Mouse (Mus musculus): ENCODE data around the gene Phc3. TPM values are rescaled to one million over a fixed set of nuclear protein-coding genes. Genes with fewer than 3 reads are reported as not detected.

The Phc3 gene
- polyA plus RNA-seq, 1 experiment from 2014 or later: 13.5 TPM

DNA sequence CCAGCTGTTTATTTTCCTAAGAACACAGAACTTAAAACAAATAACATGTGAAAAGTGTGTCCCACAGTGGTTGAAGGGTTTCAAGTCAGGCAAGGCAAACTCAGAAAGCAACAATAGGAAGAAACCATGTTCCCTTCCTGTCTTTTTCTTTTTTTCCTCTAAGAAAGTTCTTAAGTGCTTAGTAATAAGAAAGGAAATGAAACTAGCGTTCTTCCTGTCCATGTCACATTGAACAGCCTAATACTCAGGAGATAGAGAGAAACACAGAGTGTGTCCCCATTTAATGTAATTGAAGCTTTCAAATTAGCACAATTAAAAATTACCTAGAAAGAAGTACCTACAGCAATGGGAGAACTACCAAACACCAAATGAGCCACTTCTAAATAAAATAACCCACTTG lies 64.6 kb downstream of the Phc3 start:
- ATAC-seq (ENCODE audit: low read depth): no peak
- no peaks in the 10 kb centered on the region for H3K4me1 ChIP-seq (ENCODE audit: control insufficient read depth, insufficient read depth, low read length)
- WGBS: 88% methylated on average over 1 of the region's 1 CpGs
- no peak overlapping the region for H3K4me3 ChIP-seq (ENCODE audit: low read depth, low read length)
- no peak overlapping the region for H3K9ac ChIP-seq (replicated peaks; ENCODE audit: low read depth, low read length)
- H3K27me3 ChIP-seq (ENCODE audit: control insufficient read depth, insufficient read depth, low read length): no peaks in the 10 kb centered on the region
- peaks cover 27% of the 10 kb centered on the region; the same call in 1 of the 2 replicates for H3K36me3 ChIP-seq (ENCODE audit: control insufficient read depth, insufficient read depth, low read length)
- H3K27ac ChIP-seq (ENCODE audit: low read depth, low read length): no peak overlapping the region
- H3K4me2 ChIP-seq (ENCODE audit: low read depth, low read length): no peak overlapping the region
- no peaks in the 10 kb centered on the region for H3K9me3 ChIP-seq (ENCODE audit: control insufficient read depth, low read length)

DNA sequence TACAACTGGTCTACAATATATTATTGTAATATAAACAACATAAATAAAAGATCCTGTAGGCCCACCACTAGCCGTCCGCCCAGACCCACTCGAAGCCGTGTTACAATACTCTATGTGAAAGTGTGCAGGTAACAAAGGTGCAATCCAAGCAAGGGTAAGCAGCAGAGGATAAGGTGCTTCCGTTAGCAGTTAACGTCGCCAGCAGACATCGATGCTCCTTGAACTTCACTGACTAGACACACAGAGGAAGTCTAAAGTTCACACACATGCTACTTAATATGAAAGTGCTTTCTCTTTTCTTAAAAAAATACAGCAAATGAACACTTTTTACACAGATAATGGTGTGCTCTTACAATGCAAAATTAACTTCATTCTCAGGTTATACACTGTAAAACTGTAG lies 69.8 kb downstream of the Phc3 start:
- no peak overlapping the region for H3K9ac ChIP-seq (replicated peaks; ENCODE audit: low read depth, low read length)
- H3K4me2 ChIP-seq (ENCODE audit: low read depth, low read length): no peak overlapping the region
- H3K27me3 ChIP-seq (ENCODE audit: control insufficient read depth, insufficient read depth, low read length): no peaks in the 10 kb centered on the region
- WGBS: 93% methylated on average over 8 of the region's 8 CpGs
- H3K9me3 ChIP-seq (ENCODE audit: control insufficient read depth, low read length): no peaks in the 10 kb centered on the region
- H3K4me1 ChIP-seq (ENCODE audit: control insufficient read depth, insufficient read depth, low read length): no peaks in the 10 kb centered on the region
- no peak overlapping the region for H3K27ac ChIP-seq (ENCODE audit: low read depth, low read length)
- ATAC-seq (ENCODE audit: low read depth): no peak
- no peak overlapping the region for H3K4me3 ChIP-seq (ENCODE audit: low read depth, low read length)
- H3K36me3 ChIP-seq (ENCODE audit: control insufficient read depth, insufficient read depth, low read length): peaks cover 11% of the 10 kb centered on the region

DNA sequence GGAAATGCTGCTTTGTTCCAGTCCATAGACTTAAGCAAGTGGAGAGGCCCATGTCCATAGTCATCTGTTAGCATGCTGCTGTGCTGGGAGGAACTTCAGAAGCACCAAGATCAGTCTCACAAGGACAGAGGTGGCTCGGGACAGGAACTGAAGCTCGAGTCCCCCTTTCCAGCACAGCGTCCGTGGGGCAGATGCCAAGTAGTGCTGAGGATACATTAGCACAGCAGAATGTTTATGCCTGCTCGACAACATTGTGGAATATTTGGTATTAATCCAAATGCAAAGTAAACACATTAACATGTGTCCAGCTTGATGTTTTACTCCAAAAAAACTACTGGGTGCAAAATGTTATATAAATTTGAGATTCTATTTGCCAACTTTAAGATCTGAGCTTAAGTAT lies 72.5 kb downstream of the Phc3 start:
- Histone ChIP-seq H3K9me3 (ENCODE audit: control insufficient read depth, low read length) (no peaks in the 10 kb centered on the region), H3K9ac (replicated peaks; ENCODE audit: low read depth, low read length) (no peak overlapping the region), H3K36me3 (ENCODE audit: control insufficient read depth, insufficient read depth, low read length) (peaks cover 4% of the 10 kb centered on the region), H3K4me2 (ENCODE audit: low read depth, low read length) (no peak overlapping the region), H3K27me3 (ENCODE audit: control insufficient read depth, insufficient read depth, low read length) (no peaks in the 10 kb centered on the region), H3K4me1 (ENCODE audit: control insufficient read depth, insufficient read depth, low read length) (no peaks in the 10 kb centered on the region), H3K4me3 (ENCODE audit: low read depth, low read length) (no peak overlapping the region), H3K27ac (ENCODE audit: low read depth, low read length) (no peak overlapping the region)
- 74% methylated on average over 5 of the region's 5 CpGs for WGBS
- no peak for ATAC-seq (ENCODE audit: low read depth)

DNA sequence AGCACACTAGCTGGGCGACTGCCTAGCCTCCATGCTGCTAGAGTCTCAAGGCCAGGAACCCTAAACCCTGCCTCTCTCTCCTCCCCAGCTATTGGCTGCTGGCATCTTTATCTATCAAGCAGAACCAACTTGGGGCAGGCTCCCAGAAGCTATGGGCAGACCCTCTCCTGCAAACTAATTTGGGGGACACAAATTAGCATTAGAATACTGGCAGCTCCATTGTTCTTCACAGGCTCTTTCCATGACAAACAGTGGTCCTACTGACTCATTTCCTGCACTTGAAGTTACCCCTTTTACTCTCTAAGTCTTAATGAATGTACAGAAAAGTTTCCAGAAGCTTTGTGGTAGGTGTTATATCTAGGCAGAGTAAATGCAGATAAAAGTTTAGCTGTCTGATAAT lies 80.2 kb downstream of the Phc3 start:
- Histone ChIP-seq H3K36me3 (ENCODE audit: control insufficient read depth, insufficient read depth, low read length) (no peaks in the 10 kb centered on the region), H3K4me1 (ENCODE audit: control insufficient read depth, insufficient read depth, low read length) (no peaks in the 10 kb centered on the region), H3K27me3 (ENCODE audit: control insufficient read depth, insufficient read depth, low read length) (no peaks in the 10 kb centered on the region), H3K27ac (ENCODE audit: low read depth, low read length) (no peak overlapping the region), H3K4me3 (ENCODE audit: low read depth, low read length) (no peak overlapping the region), H3K9ac (replicated peaks; ENCODE audit: low read depth, low read length) (no peak overlapping the region), H3K4me2 (ENCODE audit: low read depth, low read length) (no peak overlapping the region), H3K9me3 (ENCODE audit: control insufficient read depth, low read length) (no peaks in the 10 kb centered on the region)
- no peak for ATAC-seq (ENCODE audit: low read depth)
- 29% methylated on average over 1 of the region's 1 CpGs for WGBS

DNA sequence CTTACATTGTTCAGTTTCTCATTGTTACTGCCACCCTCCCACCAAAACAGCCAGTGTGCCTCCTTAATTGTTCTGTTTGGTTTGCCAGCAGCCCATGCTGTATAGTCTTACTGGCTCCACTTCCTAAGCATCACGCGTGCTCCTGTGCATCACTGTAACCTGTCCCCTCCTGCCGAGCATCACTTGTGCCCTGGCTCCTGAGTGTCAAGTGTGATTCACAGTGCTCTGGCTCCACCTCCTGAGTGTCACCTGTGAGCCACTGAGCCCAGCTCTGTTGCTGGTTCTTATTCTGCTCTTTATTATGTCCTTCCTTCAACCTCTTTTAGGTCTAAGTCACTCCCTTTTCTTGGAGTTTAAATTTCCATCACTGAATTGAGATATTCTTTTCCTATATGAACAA lies 81.8 kb downstream of the Phc3 start:
- Histone ChIP-seq H3K27me3 (ENCODE audit: control insufficient read depth, insufficient read depth, low read length) (no peaks in the 10 kb centered on the region), H3K36me3 (ENCODE audit: control insufficient read depth, insufficient read depth, low read length) (no peaks in the 10 kb centered on the region), H3K27ac (ENCODE audit: low read depth, low read length) (no peak overlapping the region), H3K9ac (replicated peaks; ENCODE audit: low read depth, low read length) (no peak overlapping the region), H3K4me3 (ENCODE audit: low read depth, low read length) (no peak overlapping the region), H3K4me2 (ENCODE audit: low read depth, low read length) (no peak overlapping the region), H3K4me1 (ENCODE audit: control insufficient read depth, insufficient read depth, low read length) (no peaks in the 10 kb centered on the region), H3K9me3 (ENCODE audit: control insufficient read depth, low read length) (no peaks in the 10 kb centered on the region)
- ATAC-seq (ENCODE audit: low read depth): no peak
- WGBS: 91% methylated on average over 3 of the region's 3 CpGs

DNA sequence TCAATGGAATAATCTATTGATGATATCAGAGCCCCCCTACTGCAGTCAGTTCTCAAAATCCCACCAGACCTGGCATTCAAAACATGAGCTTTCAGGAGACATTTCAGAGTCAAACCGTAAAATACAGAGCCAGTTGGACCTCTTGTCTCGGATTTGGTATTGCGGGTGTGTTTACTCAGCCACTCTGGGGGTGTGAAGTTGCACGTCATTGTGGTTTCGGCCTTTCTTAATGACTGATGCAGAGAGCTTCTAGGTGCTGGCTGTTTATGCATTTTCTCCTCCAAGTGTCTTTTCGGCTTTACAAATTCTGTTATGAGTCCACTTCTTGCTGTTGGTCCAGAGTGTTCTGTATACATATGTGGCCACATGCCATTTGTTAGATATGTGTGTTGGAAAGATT lies 92.5 kb downstream of the Phc3 start:
- no peaks in the 10 kb centered on the region for H3K36me3 ChIP-seq (ENCODE audit: control insufficient read depth, insufficient read depth, low read length)
- H3K4me2 ChIP-seq (ENCODE audit: low read depth, low read length): no peak overlapping the region
- H3K27me3 ChIP-seq (ENCODE audit: control insufficient read depth, insufficient read depth, low read length): no peaks in the 10 kb centered on the region
- no peak overlapping the region for H3K9ac ChIP-seq (replicated peaks; ENCODE audit: low read depth, low read length)
- H3K27ac ChIP-seq (ENCODE audit: low read depth, low read length): no peak overlapping the region
- WGBS: 87% methylated on average over 6 of the region's 6 CpGs
- H3K9me3 ChIP-seq (ENCODE audit: control insufficient read depth, low read length): no peaks in the 10 kb centered on the region
- H3K4me3 ChIP-seq (ENCODE audit: low read depth, low read length): no peak overlapping the region
- no peaks in the 10 kb centered on the region for H3K4me1 ChIP-seq (ENCODE audit: control insufficient read depth, insufficient read depth, low read length)
- no peak for ATAC-seq (ENCODE audit: low read depth)

GRCm38 (mm10) chr3:30869995-30870394 lies 99.2 kb downstream of the Phc3 start:
- no peak for ATAC-seq (ENCODE audit: low read depth)
- Histone ChIP-seq H3K9ac (replicated peaks; ENCODE audit: low read depth, low read length) (no peak overlapping the region), H3K4me3 (ENCODE audit: low read depth, low read length) (no peak overlapping the region), H3K9me3 (ENCODE audit: control insufficient read depth, low read length) (no peaks in the 10 kb centered on the region), H3K4me1 (ENCODE audit: control insufficient read depth, insufficient read depth, low read length) (no peaks in the 10 kb centered on the region), H3K27me3 (ENCODE audit: control insufficient read depth, insufficient read depth, low read length) (no peaks in the 10 kb centered on the region), H3K27ac (ENCODE audit: low read depth, low read length) (no peak overlapping the region), H3K4me2 (ENCODE audit: low read depth, low read length) (no peak overlapping the region), H3K36me3 (ENCODE audit: control insufficient read depth, insufficient read depth, low read length) (no peaks in the 10 kb centered on the region)
- 72% methylated on average over 1 of the region's 1 CpGs for WGBS

GRCm38 (mm10) chr3:30868625-30869024 lies 100.6 kb downstream of the Phc3 start:
- Histone ChIP-seq H3K27ac (ENCODE audit: low read depth, low read length) (no peak overlapping the region), H3K4me1 (ENCODE audit: control insufficient read depth, insufficient read depth, low read length) (no peaks in the 10 kb centered on the region), H3K9ac (replicated peaks; ENCODE audit: low read depth, low read length) (no peak overlapping the region), H3K36me3 (ENCODE audit: control insufficient read depth, insufficient read depth, low read length) (no peaks in the 10 kb centered on the region), H3K4me3 (ENCODE audit: low read depth, low read length) (no peak overlapping the region), H3K4me2 (ENCODE audit: low read depth, low read length) (no peak overlapping the region), H3K9me3 (ENCODE audit: control insufficient read depth, low read length) (no peaks in the 10 kb centered on the region), H3K27me3 (ENCODE audit: control insufficient read depth, insufficient read depth, low read length) (no peaks in the 10 kb centered on the region)
- no peak for ATAC-seq (ENCODE audit: low read depth)
- WGBS: 86% methylated on average over 5 of the region's 5 CpGs

DNA sequence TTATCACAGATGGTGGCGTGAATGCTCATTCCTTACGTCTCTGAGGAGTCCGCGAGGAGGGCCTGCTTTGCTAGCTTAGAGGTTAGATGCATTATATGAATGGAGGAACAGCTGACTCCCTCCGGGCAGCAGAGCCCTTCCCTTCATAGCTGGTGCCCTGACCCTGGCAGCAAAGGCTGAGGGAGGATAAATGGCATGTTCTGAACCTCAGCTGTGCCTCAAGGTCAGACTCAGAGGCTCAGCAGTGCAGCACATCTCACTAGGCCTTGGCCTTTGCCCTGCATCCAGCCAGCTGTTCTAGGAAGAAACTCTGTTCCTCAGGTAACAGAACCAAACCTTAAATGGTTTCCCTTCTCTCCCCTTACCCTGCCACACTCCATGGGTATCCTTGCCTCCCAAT lies 101.0 kb downstream of the Phc3 start:
- no peak overlapping the region for H3K9ac ChIP-seq (replicated peaks; ENCODE audit: low read depth, low read length)
- H3K9me3 ChIP-seq (ENCODE audit: control insufficient read depth, low read length): no peaks in the 10 kb centered on the region
- H3K4me3 ChIP-seq (ENCODE audit: low read depth, low read length): no peak overlapping the region
- no peaks in the 10 kb centered on the region for H3K27me3 ChIP-seq (ENCODE audit: control insufficient read depth, insufficient read depth, low read length)
- H3K36me3 ChIP-seq (ENCODE audit: control insufficient read depth, insufficient read depth, low read length): no peaks in the 10 kb centered on the region
- WGBS: 68% methylated on average over 5 of the region's 5 CpGs
- no peak overlapping the region for H3K4me2 ChIP-seq (ENCODE audit: low read depth, low read length)
- ATAC-seq (ENCODE audit: low read depth): no peak
- no peaks in the 10 kb centered on the region for H3K4me1 ChIP-seq (ENCODE audit: control insufficient read depth, insufficient read depth, low read length)
- no peak overlapping the region for H3K27ac ChIP-seq (ENCODE audit: low read depth, low read length)

- ATAC-seq (ENCODE audit: low read depth): no peak
- 94% methylated on average over 1 of the region's 1 CpGs for WGBS
These were observed 104.6 kb downstream of the Phc3 start for GRCm38 (mm10) chr3:30864640-30865039.

More at GRCm38 (mm10) chr3:30864640-30865039, 104.6 kb downstream of the Phc3 start:
- H3K4me3 ChIP-seq (ENCODE audit: low read depth, low read length): no peak overlapping the region
- H3K36me3 ChIP-seq (ENCODE audit: control insufficient read depth, insufficient read depth, low read length): no peaks in the 10 kb centered on the region
- H3K9ac ChIP-seq (replicated peaks; ENCODE audit: low read depth, low read length): no peak overlapping the region
- no peaks in the 10 kb centered on the region for H3K4me1 ChIP-seq (ENCODE audit: control insufficient read depth, insufficient read depth, low read length)
- H3K27ac ChIP-seq (ENCODE audit: low read depth, low read length): no peak overlapping the region
- no peak overlapping the region for H3K4me2 ChIP-seq (ENCODE audit: low read depth, low read length)
- no peaks in the 10 kb centered on the region for H3K9me3 ChIP-seq (ENCODE audit: control insufficient read depth, low read length)
- no peaks in the 10 kb centered on the region for H3K27me3 ChIP-seq (ENCODE audit: control insufficient read depth, insufficient read depth, low read length)

Data from neural tube, embryonic 14.5 days (tissue).